Comparison of ENCODE assay signal across 14 mouse cellular contexts in the genomic region with DNA sequence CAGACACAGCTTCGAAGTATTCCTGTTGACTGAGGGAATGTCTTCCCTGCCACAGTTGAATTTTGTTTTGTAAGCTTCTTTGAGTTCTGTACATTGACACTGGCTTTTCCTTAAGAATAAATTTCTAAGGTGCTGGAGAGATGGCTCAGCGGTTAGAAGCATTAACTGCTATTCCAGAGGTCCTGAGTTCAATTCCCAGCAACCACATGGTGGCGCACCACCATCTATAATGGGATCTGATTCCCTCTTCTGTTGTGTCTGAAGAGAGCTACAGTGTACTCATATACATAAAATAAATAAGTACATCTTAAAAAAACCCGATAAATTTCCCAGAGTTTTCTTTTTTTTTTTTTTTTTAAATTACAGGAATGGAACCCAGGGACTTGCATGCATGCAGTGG. TPM values are rescaled to one million over a fixed set of nuclear protein-coding genes. Genes with fewer than 3 reads are reported as not detected.
DNase-seq lines count a peak whose midpoint lies in the region; ATAC-seq and TF ChIP-seq lines count a peak whose summit lies in the region.
"Had no signal": no experiment of that assay in that cellular context is flagged by ENCODE, and none has a peak within 500 bp of the region (broad histone marks: within the 10 kb centered on the region; RNA-seq: fewer than 3 reads in every experiment).

No protein-coding gene starts in this region.

- DNase-seq in gastrocnemius, adult 2 months = no peak
- DNase-seq in gastrocnemius, postnatal 14 days = no peak
- DNase-seq in lung, embryonic 14.5 days = no peak
- no peak for DNase-seq in lung, adult 18-20 months
- peak; percentile 31 for DNase-seq in 3T3-L1 (ENCODE audit: low read depth, low spot score)
- no peak for DNase-seq in Patski (ENCODE audit: low read depth, low spot score)
- DNase-seq in layer of hippocampus, adult 18-20 months (ENCODE audit: low spot score in 2 of 2) = no peak
- DNase-seq: liver, embryonic 13.5 days; right cerebral cortex, postnatal 4 days had no signal

- CTCF ChIA-PET in Patski (lab: Charles Lee) = interaction anchor here (1.0 kb wide), 1 partner anchor 15 kb away, joined by 4 read pairs; no protein-coding TSS in a partner anchor

- ATAC-seq in lung, embryonic 14.5 days (ENCODE audit: insufficient read depth) = no peak
- ATAC-seq in Patski = no peak
- ATAC-seq: inflammation-experienced regulatory T-cells, adult 6 months; midbrain, embryonic 16.5 days had no signal

- H3K4me3 ChIP-seq in gastrocnemius, adult 2 months = no peak overlapping the region
- H3K4me3 ChIP-seq in lung, embryonic 14.5 days (ENCODE audit: low read depth, low read length) = no peak overlapping the region
- H3K4me3 ChIP-seq: embryonic facial prominence, embryonic 12.5 days; heart, embryonic 13.5 days; hindbrain, embryonic 10.5 days; liver, embryonic 13.5 days had no signal

- in situ Hi-C loops in Patski (cut with MboI; ENCODE audit: low pct_unique_long_range_greater_than_20kb) = no loop called here

- H3K36me3 ChIP-seq in lung, embryonic 14.5 days (ENCODE audit: insufficient read depth) = peaks cover 35% of the 10 kb centered on the region

- H3K27ac ChIP-seq in gastrocnemius, adult 2 months = no peak overlapping the region
- no peak overlapping the region for H3K27ac ChIP-seq in lung, embryonic 14.5 days (ENCODE audit: low read depth)
- H3K27ac ChIP-seq: embryonic facial prominence, embryonic 12.5 days; heart, embryonic 13.5 days; hindbrain, embryonic 10.5 days; liver, embryonic 13.5 days had no signal

- POLR2A ChIA-PET in Patski (lab: Charles Lee) = interaction anchor here (0.6 kb wide), 1 partner anchor 17 kb away, joined by 4 read pairs; no protein-coding TSS in a partner anchor

- WGBS in lung, embryonic 14.5 days = 75% methylated on average over 4 of the region's 4 CpGs

- no peaks in the 10 kb centered on the region for H3K27me3 ChIP-seq in lung, embryonic 14.5 days (ENCODE audit: insufficient read depth, low read length)
- no peaks in the 10 kb centered on the region for H3K27me3 ChIP-seq in Patski
- H3K27me3 ChIP-seq: embryonic facial prominence, embryonic 12.5 days; heart, embryonic 13.5 days; liver, embryonic 13.5 days had no signal

- H3K4me1 ChIP-seq in lung, embryonic 14.5 days (ENCODE audit: insufficient read depth) = no peaks in the 10 kb centered on the region
- H3K4me1 ChIP-seq: embryonic facial prominence, embryonic 12.5 days; hindbrain, embryonic 10.5 days had no signal

- H3K4me2 ChIP-seq in lung, embryonic 14.5 days = no peak overlapping the region
- H3K4me2 ChIP-seq: embryonic facial prominence, embryonic 12.5 days; heart, embryonic 13.5 days; liver, embryonic 13.5 days had no signal

- H3K9me3 ChIP-seq in lung, embryonic 14.5 days (ENCODE audit: low read depth, low read length) = no peaks in the 10 kb centered on the region
- H3K9me3 ChIP-seq: embryonic facial prominence, embryonic 12.5 days; heart, embryonic 13.5 days; hindbrain, embryonic 10.5 days; liver, embryonic 13.5 days had no signal

- intact Hi-C loops in gastrocnemius, adult 2 months (cut with DNase I) = no loop called here
- intact Hi-C loops in gastrocnemius, postnatal 14 days (cut with DNase I; ENCODE audit: low total_unique reads) = no loop called here

- peak; percentile 27; the same call in 1 of the 2 replicates for TF ChIP-seq CTCF in gastrocnemius, adult 2 months (IDR thresholded peaks at IDR 0.05)
- peak; percentile 22; the same call in 1 of the 2 replicates for TF ChIP-seq CTCF in lung, embryonic 14.5 days (IDR thresholded peaks at IDR 0.05; ENCODE audit: low read depth)
- peak; percentile 39 for TF ChIP-seq CTCF in Patski (IDR thresholded peaks at IDR 0.05)

- no peak overlapping the region for H3K9ac ChIP-seq in lung, embryonic 14.5 days
- H3K9ac ChIP-seq: embryonic facial prominence, embryonic 12.5 days; heart, embryonic 13.5 days; liver, embryonic 13.5 days had no signal

RNA-seq across cellular contexts. Expression of a gene that starts 14.2 kb away (rescaled TPM):
- total RNA-seq in gastrocnemius, adult 2 months (2021) = 1 to 10 TPM; 7.8 to 8.5 TPM
- total RNA-seq in gastrocnemius, postnatal 14 days (2021) = 10 to 100 TPM; 15.4 to 16.0 TPM
- 20.8 and 25.0 TPM in 2 replicates for polyA plus RNA-seq in lung, embryonic 14.5 days (2014; fragmentation: Nextera tagmentation; extraction: Ambion mirVana)
- polyA plus RNA-seq in Patski (2021) = 84.9 TPM
- 10 to 100 TPM; 20.8 to 23.1 TPM for total RNA-seq in layer of hippocampus, adult 18-20 months (2021)

RNA-seq across cellular contexts. Expression of a gene that starts 24.9 kb away (rescaled TPM):
- total RNA-seq in gastrocnemius, adult 2 months (2021) = 10 to 100 TPM; 30.6 to 37.7 TPM
- total RNA-seq in gastrocnemius, postnatal 14 days (2021) = 10 to 100 TPM; 37.1 to 40.6 TPM
- polyA plus RNA-seq in lung, embryonic 14.5 days (2014; fragmentation: Nextera tagmentation; extraction: Ambion mirVana) = 107 and 112 TPM in 2 replicates
- polyA plus RNA-seq in Patski (2021) = 309 TPM
- total RNA-seq in layer of hippocampus, adult 18-20 months (2021) = 100 to 1,000 TPM; 755 to 762 TPM

RNA-seq across cellular contexts. Expression of a gene that starts 49.2 kb away (rescaled TPM):
- total RNA-seq in gastrocnemius, adult 2 months (2021) = 100 to 1,000 TPM in 1 of 2 experiments, 10 to 100 TPM in 1; 94.3 to 127 TPM
- total RNA-seq in gastrocnemius, postnatal 14 days (2021) = 10 to 100 TPM; 55.0 to 57.6 TPM
- polyA plus RNA-seq in lung, embryonic 14.5 days (2014; fragmentation: Nextera tagmentation; extraction: Ambion mirVana) = 10.4 and 12.5 TPM in 2 replicates
- polyA plus RNA-seq in Patski (2021) = 17.8 TPM
- total RNA-seq in layer of hippocampus, adult 18-20 months (2021) = 10 to 100 TPM; 42.3 to 44.4 TPM

Comparison
In these comparisons a context has a peak if more than half of its experiments do, and no peak if none do; other contexts are left out.
1. RNA of a gene that starts 24.9 kb away (total RNA-seq): 755 to 762 TPM in layer of hippocampus, adult 18-20 months; 37.1 to 40.6 TPM in gastrocnemius, postnatal 14 days and 30.6 to 37.7 TPM in gastrocnemius, adult 2 months; every median in the first group is over 10 times any median in the second.
2. Peak in every context shown above with its lines, with median percentiles within 50 percentile points of each other: CTCF ChIP-seq.